Mouse (Mus musculus) lung, postnatal 25 days (tissue): ENCODE measurements around the gene Tmed9.
"Not testable (repeated sequence)": the region's sequence is repeated elsewhere in the genome, so short reads cannot be mapped to it uniquely, and the experiment has no call there.

Experiments
- DNase-seq: peaks from one replicate; pipeline ENCODE4 v3.0.0; 2022; ENCODE audit warnings: low spot score

The Tmed9 gene

DNA sequence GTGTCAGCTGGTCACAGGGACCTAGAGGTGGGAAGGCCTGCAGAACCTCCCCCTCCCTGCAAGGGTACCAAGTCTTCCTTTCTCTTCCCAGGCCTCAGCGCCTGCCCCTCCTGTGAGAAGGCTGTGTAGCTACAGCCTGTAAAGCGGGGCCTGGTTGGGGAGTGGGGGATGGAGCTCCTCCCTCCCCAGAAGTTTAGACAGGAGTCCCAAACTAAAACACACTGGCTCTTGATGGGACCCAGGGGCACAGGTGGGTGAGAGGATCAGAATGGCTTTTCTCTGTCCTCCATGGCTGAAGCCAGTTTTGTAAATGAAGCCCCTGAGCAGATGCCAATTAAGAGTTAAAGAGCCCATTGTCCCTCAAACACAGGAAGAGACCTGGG, 34.1 kb downstream of the Tmed9 start:
- DNase-seq, result no peak

DNA sequence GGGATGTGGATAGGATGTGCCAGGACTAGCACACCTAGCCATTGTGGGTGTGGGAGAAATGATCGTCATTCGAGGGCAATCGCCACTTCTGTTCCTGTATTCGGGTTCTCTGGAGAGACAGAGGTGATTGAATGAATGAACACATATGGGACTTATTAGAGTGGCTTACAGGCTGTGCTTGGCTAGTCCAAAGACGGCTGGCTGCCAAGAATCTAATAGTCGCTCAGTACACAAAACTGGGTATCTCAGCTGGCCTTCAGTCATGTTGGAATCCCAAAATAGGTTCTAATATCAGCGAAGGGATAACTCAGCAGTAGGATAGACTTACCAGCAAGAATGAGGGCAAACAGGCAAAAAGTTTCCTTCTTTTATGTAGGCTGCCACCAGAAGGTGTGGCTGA, 38.5 kb downstream of the Tmed9 start:
- DNase-seq, result no peak

DNA sequence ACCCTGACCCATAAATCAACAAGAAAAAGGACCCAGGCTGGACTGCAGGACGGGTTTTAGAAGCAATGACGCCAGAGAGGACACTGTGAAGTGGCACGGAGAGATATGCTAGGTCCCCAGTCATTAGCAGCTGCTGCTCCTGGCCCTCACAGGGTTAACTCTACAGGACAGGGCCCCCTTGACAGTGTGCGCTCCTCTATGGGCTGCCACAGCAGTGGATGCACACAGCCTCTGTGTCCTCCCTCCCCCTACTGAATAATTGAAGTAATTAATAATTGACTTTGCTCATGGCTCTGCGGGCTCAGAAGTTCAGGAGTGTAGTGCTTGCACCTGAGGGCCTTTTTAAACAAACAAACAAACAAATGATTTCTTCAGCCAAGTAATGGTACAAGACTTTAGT, 39.9 kb downstream of the Tmed9 start:
- no peak for DNase-seq

DNA sequence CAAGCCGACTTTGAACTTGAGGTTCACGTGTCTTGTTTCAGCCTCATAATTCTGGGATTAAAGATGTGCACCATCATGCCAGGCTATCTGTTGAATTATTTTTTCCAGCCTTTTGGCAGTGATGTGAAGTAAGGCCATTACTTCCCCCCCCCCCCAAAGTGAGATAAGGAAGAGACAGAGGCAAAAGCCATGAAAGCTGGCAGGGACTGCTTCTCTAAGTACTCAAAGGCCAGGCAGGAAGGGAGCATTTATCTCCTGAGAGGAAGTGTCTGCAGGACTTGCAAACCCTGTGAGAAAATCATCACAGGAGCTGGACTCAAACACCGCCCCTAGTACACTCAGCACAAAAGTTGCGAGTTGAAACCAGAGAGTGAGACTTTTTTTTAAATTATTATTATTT, 45.8 kb downstream of the Tmed9 start:
- no peak for DNase-seq

DNA sequence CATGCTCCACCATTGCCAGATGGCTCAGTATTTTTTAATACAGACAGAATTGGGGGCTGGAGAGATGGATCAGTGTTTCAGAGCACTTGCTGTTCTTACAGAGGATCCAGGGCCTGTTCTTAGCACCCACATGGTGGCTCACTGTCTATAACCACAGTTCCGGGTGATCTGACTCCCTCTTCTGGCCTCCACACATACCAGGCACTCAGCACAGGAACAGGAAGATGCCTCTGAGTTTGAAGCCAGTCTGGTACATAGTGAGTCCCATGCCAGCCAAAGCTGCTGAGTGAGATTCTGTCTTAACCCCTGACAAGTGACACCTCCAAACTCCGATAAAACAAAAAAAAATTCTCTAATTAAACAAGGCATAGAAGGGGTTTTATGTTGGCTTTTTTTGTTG, 46.7 kb downstream of the Tmed9 start:
- DNase-seq, result no peak

DNA sequence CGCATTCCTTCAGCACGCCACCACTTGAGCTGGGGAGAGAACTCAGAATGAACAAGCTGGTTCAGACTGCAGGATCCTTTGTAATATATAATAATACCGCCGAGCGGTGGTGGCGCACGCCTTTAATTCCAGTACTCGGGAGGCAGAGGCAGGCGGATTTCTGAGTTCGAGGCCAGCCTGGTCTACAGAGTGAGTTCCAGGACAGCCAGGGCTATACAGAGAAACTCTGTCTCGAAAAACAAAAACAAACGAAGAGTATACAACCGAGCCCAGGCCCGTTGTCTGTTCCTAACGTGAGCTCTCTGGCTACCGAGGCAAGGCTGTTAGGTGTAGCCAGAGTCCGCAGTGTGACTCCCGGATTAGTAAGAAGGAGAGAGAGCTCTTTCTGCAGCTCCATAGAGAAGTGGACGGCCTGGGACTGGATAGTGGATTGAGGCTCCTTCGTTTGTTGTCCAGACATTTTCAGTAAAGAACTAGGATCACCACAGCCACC, 48.7 kb downstream of the Tmed9 start:
- DNase-seq, result not testable (repeated sequence)

DNA sequence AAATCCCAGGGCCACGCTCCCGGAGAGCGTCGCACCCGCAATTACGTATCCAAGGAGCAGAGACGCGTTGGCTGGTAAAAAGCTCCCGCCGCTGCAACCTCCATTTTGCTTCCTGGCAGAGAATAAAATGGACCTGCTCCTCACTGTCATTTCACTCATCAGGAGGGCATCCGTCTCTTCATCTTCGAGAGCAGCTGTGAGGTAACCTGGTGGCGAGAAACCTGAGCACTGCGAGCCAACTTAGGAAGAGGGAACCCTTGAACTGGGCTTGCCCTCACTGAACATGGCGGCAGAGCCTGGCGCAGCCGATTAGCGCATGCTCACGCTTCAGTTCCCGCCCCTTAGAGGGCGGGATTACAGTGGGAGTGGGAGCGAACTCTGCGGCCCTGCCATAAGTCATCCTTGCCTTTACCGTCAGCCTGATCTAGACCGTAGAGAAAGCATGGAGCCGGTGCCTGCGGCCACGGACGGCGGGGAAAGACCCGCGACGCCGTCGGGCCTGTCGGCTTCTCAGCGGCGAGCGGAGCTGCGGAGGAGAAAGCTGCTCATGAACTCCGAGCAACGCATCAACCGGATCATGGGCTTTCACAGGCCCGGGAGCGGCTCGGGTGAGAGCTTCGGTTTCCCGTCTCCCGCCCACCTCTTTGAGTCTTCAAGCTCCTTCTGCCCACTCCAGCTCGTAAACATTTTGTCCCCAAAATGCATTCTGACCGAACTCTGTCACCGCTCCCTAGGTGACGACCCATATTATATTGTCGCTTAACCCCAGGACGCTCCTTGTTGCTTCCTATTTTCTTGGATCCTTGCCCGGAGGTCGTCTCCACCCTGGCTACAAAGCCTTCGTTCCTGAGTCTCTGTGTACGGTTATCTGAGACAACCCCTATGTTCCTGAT, 49.4 kb downstream of the Tmed9 start, which contains the start of gene Caml:
Gene Caml, plus strand, starts transcription at position 357 of the 893 bp plus-strand sequence.
- peak; percentile 91 for DNase-seq

DNA sequence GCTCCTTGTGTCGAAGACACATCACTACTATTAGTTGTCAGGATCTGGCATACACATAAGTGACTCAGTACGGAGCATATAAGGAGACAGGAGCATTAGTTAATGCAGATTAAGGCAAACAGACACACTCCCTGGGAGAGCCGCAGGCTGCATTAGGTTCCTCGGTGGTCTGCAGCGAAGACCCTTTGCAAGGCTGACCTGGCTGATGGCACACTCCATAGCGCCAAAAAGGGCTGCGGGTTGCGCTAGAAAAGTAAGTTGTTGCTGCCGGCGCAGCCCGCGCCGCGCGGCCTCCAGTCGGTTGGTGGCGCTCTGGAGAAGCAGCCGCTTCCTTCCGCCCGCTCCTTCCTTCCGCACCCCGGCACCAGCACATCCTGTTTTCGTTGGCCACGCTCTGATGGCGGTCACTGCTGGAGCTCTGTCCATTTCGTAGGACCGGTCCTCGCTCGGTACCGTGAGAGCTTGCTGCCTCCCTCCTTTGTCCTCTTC, 61.2 kb downstream of the Tmed9 start, which contains the start of gene Ddx46:
Gene Ddx46, plus strand, starts transcription at position 389 of the 489 bp plus-strand sequence.
- peak; percentile 88 for DNase-seq

DNA sequence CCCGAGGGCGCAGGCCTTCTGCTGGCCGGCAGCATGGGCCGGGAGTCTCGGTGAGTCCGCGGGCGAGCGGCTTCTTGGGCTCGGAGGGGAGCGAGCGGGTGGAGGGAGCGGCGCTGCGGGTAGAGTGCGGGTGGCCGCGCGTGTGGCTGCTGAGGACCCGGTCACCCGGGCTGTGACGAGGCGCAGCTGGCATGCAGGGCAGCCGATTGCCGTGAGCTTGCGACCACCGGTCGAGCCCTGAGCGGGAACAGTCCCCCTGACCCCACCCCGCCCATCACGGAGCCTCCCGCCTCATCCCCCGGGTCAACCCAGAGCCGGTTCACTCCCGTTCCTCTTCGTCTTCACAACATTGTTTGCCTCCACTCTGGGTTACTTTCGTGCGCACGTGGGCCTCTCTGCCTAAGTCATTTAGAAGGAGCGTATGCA, 61.6 kb downstream of the Tmed9 start:
- DNase-seq, result no peak

DNA sequence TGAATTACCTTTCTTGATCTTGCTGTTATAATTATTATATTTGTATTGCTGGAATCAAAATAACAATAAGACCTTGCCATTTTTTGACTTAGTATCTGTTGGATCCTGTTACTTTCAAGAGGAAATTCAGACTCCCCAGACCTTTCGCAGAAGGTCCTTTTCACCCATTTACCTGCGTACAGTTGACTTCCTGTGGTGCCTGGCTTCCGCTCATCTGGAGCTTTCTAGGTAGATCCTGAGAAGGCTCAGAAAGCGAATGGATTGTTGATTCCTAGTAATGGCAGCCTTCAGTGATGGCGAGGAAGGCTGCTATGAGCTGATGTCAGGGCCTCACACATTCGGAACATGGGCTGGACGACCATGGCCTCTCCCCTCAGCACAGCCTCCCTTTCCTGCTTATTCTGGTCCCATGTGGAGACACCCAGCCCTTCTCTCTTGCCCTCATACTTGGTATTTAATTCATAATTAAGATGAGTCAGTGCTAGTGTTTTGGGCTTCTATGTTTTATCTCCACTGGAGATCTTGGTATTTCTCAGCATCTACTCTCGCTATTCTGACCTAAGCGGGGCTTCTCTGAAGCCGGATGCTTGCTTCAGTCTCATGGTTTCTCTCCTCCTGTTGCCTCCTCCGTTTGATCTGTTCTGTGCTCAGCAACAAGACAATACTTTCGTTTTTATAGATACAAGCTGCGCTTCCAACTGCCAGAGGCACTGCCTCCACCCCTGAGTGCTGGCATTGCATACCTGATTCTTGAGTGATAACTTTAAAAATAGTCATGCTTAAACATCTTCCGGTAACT, 62.9 kb downstream of the Tmed9 start:
- DNase-seq, result no peak

DNA sequence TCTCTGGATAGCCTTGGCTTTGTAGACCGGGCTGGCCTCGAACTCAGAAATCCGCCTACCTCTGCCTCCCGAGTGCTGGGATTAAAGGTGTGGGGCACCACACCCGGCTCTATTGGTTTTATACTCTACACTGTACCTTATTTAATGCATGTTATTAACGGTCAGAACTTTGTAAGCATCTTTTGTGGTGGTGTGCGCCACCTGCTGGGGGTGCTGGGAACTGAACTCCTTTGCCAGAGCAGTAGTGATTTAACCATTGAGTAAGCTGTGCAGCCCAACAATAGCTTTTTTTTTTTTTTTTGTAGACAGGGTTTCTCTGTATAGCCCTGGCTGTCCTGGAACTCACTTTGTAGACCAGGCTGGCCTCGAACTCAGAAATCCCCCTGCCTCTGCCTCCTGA, 66.9 kb downstream of the Tmed9 start:
- peak; percentile 71 for DNase-seq

DNA sequence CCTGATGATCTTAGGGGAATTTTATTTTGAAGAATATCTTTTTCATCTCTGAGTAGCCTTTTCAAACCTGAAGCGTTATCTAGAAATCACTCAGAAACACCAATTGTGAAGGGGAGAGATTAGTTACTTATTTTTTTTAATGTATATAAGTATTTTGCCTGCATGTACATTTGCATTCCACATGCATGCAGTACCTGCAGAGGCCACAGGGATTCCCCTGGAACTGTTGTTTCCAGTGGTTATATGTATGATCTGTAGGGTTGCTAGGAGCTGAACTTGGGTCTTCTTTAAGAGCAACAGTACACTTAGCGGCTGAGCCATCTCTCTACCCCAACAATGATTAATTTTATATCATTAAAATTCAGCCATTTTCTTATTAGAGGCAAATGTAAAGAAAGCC, 71.0 kb downstream of the Tmed9 start:
- no peak for DNase-seq
